17 mouse cellular contexts compared by ENCODE assay signal in the genomic region with DNA sequence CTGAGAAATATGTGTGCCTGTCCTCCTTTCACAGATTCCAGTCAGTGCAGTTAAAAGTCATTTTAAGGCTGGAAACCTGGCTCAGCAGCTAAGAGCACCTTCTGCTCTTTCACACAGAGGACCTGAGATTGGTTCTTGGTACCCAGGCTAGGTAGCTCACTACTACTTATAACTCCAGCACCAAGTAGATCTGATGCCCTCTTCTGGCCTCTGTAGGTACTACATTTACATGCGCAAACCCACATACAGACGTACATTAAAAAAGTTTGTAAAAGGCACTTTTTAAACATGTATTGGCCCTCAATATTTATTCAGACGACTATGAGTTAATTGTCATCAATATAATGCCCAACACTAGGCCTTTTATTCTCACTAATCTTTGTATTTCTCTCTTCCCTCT.
DNase-seq lines count a peak whose midpoint lies in the region; ATAC-seq and TF ChIP-seq lines count a peak whose summit lies in the region.
"Had no signal": no experiment of that assay in that cellular context is flagged by ENCODE, and none has a peak within 500 bp of the region (broad histone marks: within the 10 kb centered on the region; RNA-seq: fewer than 3 reads in every experiment).

No protein-coding gene starts in this region.

- H3K9me3 ChIP-seq in kidney, embryonic 16.5 days (ENCODE audit: low read length): no peaks in the 10 kb centered on the region
- 0 out of 2 replicates have a peak, but pooled peaks cover 2% of the 10 kb centered on the region for H3K9me3 ChIP-seq in stomach, postnatal 0 days (ENCODE audit: control insufficient read depth, low read length)
- H3K9me3 ChIP-seq: embryonic facial prominence, embryonic 12.5 days; hindbrain, embryonic 10.5 days; liver, embryonic 13.5 days had no signal

- no peak for ATAC-seq in kidney, embryonic 16.5 days (ENCODE audit: low FRiP score, low TSS enrichment)
- ATAC-seq in stomach, postnatal 0 days (ENCODE audit: low FRiP score, low TSS enrichment): no peak
- ATAC-seq in CD4-positive, CD25-positive, alpha-beta regulatory T cell, adult 4 months: no peak
- ATAC-seq: intestine, embryonic 16.5 days had no signal

- H3K27ac ChIP-seq in gastrocnemius, adult 2 months: peak overlapping the region; percentile 78
- no peak overlapping the region for H3K27ac ChIP-seq in kidney, embryonic 16.5 days (ENCODE audit: low read length)
- H3K27ac ChIP-seq in stomach, postnatal 0 days (replicated peaks): no peak overlapping the region
- H3K27ac ChIP-seq: embryonic facial prominence, embryonic 12.5 days; hindbrain, embryonic 10.5 days; liver, embryonic 13.5 days had no signal

- DNase-seq in gastrocnemius, adult 2 months: no peak
- DNase-seq in gastrocnemius, postnatal 25 days: no peak
- DNase-seq in kidney, postnatal 36 days: peak; percentile 23 to 38
- peak; percentile 14 for DNase-seq in thymus, postnatal 14 days
- no peak for DNase-seq in thymus, adult 18-20 months
- no peak for DNase-seq in stomach, postnatal 0 days (ENCODE audit: low spot score)
- DNase-seq: cerebellum, adult 11-12 months; layer of hippocampus, adult 9-11 months; liver, embryonic 13.5 days; lung, postnatal 4 days had no signal

- no peak overlapping the region for H3K4me3 ChIP-seq in gastrocnemius, adult 2 months
- no peak overlapping the region for H3K4me3 ChIP-seq in kidney, embryonic 16.5 days (ENCODE audit: low read length)
- H3K4me3 ChIP-seq in stomach, postnatal 0 days (ENCODE audit: low read depth, low read length): no peak overlapping the region
- H3K4me3 ChIP-seq: embryonic facial prominence, embryonic 12.5 days; hindbrain, embryonic 10.5 days; liver, embryonic 13.5 days; myocyte had no signal

- no peak for TF ChIP-seq EP300 in stomach, postnatal 0 days (optimal IDR thresholded peaks at IDR 0.05)

- H3K36me3 ChIP-seq in kidney, embryonic 16.5 days (ENCODE audit: insufficient read depth, low read length): no peaks in the 10 kb centered on the region
- no peaks in the 10 kb centered on the region for H3K36me3 ChIP-seq in stomach, postnatal 0 days (ENCODE audit: control insufficient read depth, insufficient read depth, low read length)
- H3K36me3 ChIP-seq: embryonic facial prominence, embryonic 12.5 days; liver, embryonic 13.5 days had no signal

- WGBS in kidney, embryonic 16.5 days: 88% methylated on average over 3 of the region's 3 CpGs
- 91% methylated on average over 3 of the region's 3 CpGs for WGBS in stomach, postnatal 0 days

- TF ChIP-seq CTCF in gastrocnemius, adult 2 months (IDR thresholded peaks at IDR 0.05): peak; percentile 50
- TF ChIP-seq CTCF in stomach, postnatal 0 days (IDR thresholded peaks at IDR 0.05; ENCODE audit: low read depth): peak; percentile 54

- intact Hi-C loops in gastrocnemius, adult 2 months (cut with DNase I): no loop called here

- H3K9ac ChIP-seq in kidney, embryonic 16.5 days (replicated peaks; ENCODE audit: low read length): no peak overlapping the region
- no peak overlapping the region for H3K9ac ChIP-seq in stomach, postnatal 0 days (ENCODE audit: low read length)
- H3K9ac ChIP-seq: embryonic facial prominence, embryonic 12.5 days; liver, embryonic 13.5 days had no signal

- H3K4me1 ChIP-seq in kidney, embryonic 16.5 days (ENCODE audit: insufficient read depth, low read length): peaks cover 68% of the 10 kb centered on the region
- peaks cover 14% of the 10 kb centered on the region for H3K4me1 ChIP-seq in stomach, postnatal 0 days (replicated peaks; ENCODE audit: control insufficient read depth, insufficient read depth)

- no peaks in the 10 kb centered on the region for H3K27me3 ChIP-seq in kidney, embryonic 16.5 days (ENCODE audit: insufficient read depth, low read length)
- no peaks in the 10 kb centered on the region for H3K27me3 ChIP-seq in stomach, postnatal 0 days (ENCODE audit: control insufficient read depth, insufficient read depth, low read length)
- H3K27me3 ChIP-seq: embryonic facial prominence, embryonic 12.5 days; liver, embryonic 13.5 days had no signal

- no peak overlapping the region for H3K4me2 ChIP-seq in kidney, embryonic 16.5 days (replicated peaks; ENCODE audit: low read depth, low read length)
- H3K4me2 ChIP-seq in stomach, postnatal 0 days (replicated peaks; ENCODE audit: low read depth): no peak overlapping the region
- H3K4me2 ChIP-seq: embryonic facial prominence, embryonic 12.5 days; liver, embryonic 13.5 days; midbrain, embryonic 11.5 days had no signal

Comparison
In these comparisons a context has a peak if more than half of its experiments do, and no peak if none do; other contexts are left out.
1. DNase-seq: peak in kidney, postnatal 36 days (2 of 2) and thymus, postnatal 14 days (single experiment); none in gastrocnemius, adult 2 months (single experiment), gastrocnemius, postnatal 25 days (single experiment), thymus, adult 18-20 months (0 of 2) and stomach, postnatal 0 days (single experiment).